Mouse (Mus musculus) mature B cell (primary cell): ENCODE results near the gene Rims1.

Source experiments
- in situ Hi-C: fragments of 300-500 bp; cut with MboI; formaldehyde crosslinking; loops from 2 replicates; pipeline ENCODE4 v1.14.3; 2019

Rims1 gene

DNA sequence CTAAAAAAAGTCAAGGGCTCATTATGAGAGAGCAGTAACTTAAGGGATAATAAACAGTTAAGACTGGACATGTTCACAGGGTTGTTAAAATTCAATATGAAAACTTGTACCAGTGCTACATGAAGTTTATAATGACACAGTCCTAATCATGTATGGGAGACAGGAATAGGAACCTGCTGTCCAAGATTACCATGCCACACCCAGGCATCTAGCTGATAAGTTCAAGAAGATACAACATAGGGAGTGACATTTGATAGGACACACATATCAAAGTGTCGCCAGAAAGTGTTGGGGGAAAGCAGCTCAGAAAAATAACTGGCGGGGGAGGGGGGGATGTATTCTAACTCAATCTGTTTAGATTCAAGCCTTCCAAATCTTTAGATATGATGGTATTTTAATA is 449.6 kb downstream of the Rims1 start:
- in situ Hi-C loops, result no loop called here

DNA sequence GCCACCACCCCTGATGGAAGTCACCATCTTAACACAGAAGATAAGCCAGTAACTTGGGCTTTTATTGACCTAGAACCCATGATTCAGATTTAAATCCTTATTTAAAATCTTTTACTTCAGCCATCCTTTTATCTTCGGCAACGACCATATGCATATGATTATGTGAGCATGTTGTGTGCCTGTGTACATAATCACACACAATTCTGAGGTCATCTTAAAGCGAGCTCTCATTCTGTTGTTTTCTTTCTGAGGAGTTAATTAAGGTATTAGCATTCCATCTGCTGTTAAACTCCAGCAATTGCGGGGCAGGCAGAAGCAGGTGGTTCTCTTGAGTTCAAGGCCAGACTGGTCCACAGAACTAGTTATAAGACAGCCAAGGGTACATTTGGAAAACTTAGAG is 452.1 kb downstream of the Rims1 start:
- in situ Hi-C loops, result no loop called here

DNA sequence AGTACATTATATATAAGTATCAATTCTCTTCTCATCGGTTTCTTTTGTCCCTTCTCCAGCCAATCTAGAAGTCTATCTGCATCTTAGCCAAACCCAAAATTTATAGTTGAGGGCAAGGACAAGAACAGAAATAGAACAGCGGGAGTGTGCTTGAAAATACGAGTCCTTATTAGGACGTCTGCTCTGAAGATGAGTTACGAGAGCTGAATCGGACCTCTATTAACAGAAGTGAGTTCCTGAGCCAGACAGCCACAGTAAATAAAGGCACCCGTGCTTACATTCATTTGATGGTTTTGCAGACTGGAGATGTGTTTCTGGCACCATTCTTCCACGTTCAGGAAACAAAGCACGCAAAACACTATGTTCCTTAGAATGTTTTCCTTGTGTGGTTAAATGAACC is 466.9 kb downstream of the Rims1 start:
- in situ Hi-C loops, result no loop called here

DNA sequence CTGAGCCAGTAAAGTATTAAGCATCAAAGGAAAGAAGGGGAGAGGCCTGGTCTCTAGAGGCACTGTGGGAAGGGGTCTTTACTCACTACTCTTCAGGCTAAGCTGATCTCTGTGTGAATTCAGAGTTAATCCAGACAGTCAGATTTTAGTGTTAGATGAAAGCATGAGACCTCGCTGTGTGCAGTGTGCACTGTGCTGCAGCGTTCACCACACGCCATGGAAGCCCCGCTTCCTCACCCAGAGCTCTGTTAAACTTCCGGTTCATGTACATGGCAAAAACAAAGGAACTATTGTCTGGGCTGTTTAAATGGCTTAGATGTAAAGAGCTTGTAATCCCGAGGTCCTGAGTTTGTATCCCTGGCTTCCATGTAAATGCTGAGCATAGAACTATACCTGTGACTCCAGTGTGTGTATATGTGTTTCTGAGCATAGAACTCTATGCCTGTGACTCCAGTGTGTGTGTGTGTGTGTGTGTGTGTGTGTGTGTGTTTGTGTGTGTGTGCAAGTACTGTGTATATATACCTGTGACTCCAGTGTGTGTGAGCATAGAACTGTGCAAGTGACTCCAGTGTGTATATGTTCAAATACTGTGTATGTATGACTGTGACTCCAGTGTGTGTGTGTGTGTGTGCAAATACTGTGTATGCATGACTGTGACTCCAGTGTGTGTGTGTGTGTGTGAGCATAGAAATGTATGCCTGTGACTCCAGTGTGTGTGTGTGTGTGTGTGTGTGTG is 484.7 kb downstream of the Rims1 start:
- in situ Hi-C loops, result no loop called here

DNA sequence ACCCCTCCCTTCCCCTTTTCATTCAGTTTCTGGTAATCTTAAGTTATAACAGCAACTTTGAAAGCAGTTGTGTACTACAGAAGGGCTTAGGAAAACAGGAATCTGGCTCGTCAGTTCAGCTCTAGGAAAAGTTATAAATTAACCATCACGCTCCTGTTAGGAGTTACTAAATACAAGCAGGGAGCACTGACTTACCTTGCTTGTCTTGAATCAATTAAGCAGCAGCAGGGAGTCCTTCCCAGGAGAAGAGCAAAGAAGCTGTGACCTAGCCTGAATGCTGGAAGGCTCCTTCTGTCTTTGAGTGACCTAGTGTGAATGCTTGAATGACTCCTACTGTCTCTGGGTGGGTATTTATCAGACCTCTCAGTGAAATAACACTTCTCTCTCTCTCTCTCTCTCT is 490.3 kb downstream of the Rims1 start:
- in situ Hi-C loops, result no loop called here

DNA sequence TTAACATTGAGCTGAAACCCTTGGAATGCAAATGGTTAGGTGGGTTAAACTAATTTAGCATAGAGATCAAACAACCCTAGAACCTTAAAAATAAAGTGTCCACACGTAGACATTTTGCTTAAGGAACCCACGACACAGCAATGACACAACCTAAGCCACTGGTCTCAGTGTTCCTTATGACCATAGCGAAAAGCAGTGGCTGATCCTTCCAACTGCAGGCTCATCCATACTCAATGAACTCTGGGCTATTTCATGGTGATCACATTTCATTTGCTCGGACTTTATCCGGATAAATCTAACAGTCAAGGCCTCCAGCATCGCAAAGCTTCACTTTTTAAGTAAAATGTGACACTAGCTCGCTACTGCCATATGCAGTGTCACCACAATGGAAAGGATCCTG is 494.3 kb downstream of the Rims1 start:
- in situ Hi-C loops, result no loop called here

DNA sequence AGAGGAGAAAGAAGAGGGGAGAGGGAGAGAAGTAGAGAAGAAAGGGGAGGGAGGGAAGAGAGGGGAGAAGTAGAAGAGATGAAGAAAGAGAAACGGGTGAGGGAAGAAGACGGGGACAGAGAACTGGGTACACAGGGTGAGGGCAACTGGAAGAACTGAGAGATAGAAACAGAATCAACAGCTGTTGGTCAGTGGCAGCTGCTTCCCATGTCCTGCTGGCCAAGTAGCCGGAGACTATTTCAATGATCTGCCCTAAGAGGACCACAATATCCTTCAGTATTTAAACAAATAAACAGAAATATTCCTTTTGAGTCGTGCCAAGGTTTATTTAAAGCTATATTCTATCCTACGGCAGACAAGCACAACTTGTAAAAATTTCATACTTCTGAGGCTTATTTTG is 499.3 kb downstream of the Rims1 start:
- in situ Hi-C loops, result no loop called here

DNA sequence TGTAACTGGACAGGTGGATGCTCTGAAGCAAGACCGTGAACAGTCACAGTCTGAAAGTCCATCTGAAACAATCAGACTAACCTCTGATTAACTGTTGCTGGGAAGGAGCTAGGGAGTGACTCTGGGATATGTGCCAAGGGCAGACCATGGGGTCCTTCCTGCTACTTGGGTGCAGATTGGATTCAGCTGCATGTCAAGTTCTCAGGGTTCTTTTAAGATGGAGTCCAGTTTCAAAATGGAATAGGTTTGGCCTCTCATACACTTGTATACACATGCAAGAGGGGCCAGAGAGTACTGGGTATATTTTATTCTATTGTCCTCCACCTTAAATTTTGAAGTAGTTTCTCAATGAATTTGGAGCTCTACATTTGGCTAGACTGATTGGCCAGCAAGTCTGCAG is 499.9 kb downstream of the Rims1 start:
- in situ Hi-C loops, result no loop called here

DNA sequence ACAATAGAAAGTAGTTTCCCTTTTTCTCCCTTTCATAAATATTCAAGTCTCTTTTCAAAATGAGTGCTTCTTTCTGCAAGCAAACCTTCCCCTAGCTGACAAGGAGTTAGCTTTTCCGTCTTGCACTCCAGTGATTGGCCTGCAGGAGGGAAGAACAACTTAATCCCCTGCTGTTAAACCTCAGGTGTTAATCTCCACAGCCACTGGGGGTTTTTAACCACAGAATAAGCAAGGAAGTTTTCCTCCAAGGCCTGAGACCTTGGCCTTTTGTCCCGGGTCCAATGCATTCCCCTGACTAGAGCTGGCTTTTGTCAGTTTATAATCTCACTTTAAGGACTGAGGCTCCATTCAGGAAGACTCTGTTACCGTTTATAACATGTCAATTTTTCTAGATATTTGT is 511.8 kb downstream of the Rims1 start:
- in situ Hi-C loops, result no loop called here

DNA sequence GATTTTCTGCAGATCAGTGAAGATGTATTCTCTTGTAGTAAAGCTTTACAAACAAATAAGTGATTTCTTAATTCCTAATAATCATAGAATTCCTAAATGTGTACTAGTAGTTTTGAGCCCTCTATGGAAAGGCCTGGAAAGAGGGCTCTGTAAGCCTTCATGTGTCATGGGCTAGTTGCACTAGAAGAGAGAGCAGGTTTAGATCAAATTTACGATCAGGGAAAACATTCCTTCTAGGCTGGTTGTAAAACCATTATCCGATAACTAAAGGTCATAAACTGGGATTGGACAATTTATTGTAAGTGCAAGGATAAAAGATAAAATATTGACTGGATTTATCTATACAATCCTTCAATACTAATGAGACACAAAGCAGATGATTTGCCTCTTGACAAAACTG is 512.5 kb downstream of the Rims1 start:
- in situ Hi-C loops, result no loop called here

DNA sequence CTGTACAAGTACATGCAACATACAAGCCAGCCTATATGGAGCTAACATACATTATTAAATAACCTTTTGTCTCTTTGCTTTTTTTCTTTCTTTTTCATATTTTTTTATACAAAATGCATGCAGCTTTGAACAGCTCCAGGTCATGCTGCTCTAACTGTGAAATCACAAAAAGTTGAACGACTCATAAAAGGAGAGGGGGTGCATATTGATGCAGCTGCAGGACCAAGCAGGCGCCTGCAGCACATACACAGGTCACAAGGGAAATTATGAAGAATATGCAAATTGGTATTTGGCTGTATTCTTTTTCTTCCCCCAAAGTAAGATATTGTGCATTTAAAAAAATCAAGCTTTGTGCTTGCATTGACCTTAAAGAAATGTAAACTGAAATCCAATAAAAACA is 519.0 kb downstream of the Rims1 start:
- in situ Hi-C loops, result no loop called here

DNA sequence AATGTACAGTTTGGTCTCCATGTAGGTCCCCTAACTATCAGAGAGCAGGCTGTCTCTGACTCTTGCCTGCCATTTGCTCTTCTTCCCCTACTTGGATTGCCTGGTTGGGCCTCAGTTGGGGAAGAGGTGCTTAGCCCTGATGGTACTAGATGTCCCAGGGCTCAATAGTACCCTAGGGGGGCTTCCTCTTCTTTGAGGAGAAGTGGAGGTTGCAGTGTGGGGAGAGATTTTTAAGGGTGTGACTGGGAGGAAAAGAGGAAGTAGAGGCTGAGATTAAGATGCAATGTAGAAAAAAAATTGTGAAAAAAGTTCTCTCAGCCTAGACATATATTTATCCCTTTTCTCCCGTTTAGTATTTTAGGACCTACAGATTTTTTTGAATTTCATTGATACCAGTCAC is 525.8 kb downstream of the Rims1 start:
- in situ Hi-C loops, result no loop called here

DNA sequence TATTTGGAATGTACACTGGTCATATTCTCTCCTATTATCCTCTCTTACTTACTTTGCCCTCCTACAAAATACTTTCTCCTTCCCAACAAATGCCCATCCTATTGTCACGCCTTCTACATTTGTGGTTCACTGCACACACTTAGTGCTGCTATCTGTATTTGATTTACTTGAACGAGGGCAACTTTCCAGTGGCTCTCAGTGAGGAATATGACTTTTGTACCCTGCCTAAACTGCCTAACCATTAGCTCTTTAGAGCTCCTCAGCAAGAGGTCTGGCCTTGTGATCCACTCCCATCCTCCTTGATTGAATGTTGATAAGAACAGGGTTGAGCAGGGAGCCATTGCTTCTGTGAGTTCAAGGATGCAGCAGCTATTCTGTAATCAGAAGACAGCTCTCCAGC is 531.7 kb downstream of the Rims1 start:
- in situ Hi-C loops, result loop anchor here (25.0 kb wide), 1 partner anchor 862 kb away; no protein-coding TSS in a partner anchor

DNA sequence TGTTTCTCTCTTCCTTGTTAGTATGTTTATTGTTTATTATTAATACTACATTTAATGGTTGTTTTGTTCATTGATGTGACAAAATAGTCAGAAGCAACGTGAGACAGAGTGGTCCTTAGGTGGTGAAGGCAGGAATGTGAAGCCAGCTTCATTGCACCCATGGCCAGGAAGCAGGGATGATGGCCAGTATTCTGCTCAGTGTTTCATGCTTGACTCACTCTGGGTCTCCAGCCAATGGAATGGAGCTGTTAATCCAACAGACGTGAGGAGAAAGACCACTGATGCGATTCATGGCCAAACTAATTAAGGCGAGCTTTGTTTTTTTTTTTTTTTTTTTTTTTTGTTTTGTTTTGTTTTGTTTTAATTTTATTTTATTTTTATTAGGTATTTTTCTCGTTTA is 535.7 kb downstream of the Rims1 start:
- in situ Hi-C loops, result loop anchor here (25.0 kb wide), 1 partner anchor 858 kb away; no protein-coding TSS in a partner anchor

DNA sequence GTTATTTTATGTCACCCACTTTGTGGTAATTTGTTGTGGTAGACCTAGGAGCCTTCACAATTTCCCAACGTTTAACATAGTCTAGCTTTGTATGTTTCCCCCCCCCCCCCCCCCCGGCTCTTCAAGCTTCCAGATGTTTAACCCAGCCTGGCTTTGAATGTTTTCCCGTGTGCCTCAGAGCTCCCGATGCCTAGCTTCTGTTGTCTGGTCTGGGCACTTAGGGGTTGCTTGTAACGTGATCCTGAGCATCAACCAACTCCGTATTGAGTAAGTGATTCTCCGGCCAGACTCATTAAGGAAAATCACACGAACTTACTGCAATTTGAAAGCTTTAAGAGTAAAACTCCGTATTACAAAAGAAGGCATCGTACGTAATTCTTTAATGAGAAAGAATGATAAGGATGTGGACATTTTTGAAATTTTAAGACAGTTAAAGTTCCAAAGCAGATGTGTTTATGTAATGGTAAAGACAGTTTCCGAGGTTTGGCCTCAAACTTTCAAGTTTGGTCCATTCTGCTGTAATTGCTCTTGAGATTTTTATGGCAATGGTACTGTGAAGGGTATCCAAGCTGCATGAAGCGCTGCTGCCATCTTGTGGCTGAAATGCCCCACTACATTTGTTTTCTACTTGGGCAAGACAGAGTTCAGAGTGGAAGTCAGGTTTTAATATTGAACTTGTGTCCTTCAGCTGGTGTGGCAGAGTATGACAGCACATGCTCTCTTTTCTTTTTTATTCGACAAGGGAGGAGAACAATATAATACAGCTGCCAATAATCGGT is 537.0 kb downstream of the Rims1 start:
- in situ Hi-C loops, result loop anchor here (25.0 kb wide), 1 partner anchor 856 kb away; no protein-coding TSS in a partner anchor

DNA sequence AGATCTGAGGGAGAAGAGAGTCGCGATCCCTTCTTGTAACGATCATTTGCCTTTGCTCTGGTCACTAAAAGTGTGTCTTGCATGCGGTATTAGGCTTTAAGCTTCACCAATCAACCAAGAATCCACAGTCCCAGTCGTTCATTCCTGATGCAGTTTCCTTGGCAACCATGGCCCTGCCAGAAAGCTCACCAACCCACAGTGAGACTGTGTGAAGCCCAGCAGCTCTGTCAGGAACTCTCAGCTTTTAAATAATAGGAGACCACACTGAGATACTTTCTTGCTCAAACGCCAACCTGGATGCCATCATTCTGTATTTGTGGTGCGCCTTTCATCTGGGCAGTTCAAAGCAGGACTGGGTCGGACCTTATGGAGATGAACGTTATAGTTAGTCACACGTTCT is 539.3 kb downstream of the Rims1 start:
- in situ Hi-C loops, result loop anchor here (25.0 kb wide), 1 partner anchor 854 kb away; no protein-coding TSS in a partner anchor

DNA sequence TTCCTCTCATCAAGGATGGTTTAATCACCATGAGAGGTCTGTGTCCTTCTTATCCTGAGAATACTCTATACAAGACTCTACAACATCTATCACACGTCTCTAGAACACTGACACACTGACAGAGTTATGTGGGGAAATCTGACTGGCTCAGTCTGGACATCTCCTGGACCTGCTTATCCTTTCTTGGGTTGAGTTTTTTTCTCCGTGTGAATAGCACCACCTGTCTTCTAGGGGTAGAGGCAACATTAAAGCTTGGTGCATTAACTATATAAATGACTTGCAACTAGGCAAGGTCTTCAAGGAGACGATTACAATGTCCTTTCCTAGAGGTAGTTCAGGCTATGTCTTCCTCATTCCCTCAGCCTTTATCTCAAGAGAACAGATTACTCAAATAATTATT is 540.3 kb downstream of the Rims1 start:
- in situ Hi-C loops, result loop anchor here (25.0 kb wide), 1 partner anchor 853 kb away; no protein-coding TSS in a partner anchor

DNA sequence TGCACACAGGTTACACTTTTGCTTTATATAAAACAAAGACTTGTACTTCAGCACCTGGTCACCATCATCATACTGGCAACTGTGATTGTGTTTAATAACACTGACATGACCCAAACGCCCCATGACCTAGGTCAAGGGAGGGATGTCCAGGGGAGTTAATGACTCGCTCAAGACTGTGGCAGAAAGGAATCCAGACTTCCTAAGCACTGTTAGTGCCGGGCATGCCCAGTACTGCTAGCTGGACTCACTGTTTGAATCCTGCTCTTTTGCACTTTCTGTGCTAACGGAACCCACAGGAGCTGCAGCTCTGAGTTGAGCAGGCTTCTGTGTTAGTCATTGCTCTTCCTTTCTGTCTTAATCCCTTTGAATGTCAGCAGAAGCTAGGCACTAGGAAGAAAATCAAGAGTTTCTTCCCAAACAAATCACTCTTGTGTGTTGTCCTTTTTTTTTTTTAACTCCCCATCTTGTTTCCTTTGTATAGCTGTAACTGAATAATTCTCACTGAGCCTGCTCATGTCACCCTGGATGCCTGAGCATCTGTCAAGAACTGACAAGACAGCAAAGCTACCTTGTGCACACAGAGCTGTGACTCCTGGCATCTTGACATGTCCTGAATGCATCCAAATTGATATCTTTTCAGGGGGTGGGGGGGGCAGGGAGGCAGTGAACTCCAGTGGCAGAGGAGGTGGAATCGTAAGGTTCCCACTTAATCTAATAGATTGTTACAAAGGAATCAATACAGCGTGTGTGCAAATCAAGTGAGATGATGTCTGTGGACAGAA is 543.4 kb downstream of the Rims1 start:
- in situ Hi-C loops, result loop anchor here (25.0 kb wide), 1 partner anchor 850 kb away; no protein-coding TSS in a partner anchor

DNA sequence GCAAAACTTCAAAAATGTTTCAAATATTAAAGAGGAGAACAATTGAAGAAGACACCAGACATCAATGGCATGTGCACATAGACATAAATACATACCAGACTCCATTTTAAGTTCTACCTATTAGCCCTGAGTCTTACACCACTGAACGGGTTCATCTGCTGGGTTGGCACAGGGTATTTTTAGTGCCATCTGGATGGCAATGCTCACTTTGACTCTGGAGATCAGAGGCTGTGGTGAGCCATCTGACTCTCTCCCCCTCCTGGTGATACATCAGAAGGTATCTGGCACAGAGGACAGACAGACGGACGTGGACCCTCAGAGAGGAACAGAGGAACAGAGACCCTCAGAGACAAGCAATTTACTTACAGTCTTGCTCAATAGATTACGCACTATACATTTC is 544.1 kb downstream of the Rims1 start:
- in situ Hi-C loops, result loop anchor here (25.0 kb wide), 1 partner anchor 849 kb away; no protein-coding TSS in a partner anchor

DNA sequence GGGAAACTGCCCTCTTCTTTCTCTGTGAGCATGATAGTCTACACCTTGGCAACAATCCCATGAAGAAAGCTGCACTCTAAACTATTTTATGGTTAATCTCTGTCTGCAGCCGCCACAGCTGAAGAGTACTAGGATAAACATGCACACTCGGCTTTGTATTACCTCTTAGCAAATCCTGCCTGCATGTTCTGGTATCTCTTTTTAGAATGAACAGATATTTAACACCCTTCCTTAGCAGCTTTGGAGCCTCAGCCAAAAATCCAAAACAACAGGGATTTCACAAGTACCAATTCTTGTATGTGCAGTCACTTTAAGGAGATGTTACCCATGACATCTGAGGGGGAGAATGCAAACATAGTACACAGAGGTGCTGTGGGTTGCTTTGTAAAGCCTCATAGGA is 545.5 kb downstream of the Rims1 start:
- in situ Hi-C loops, result loop anchor here (25.0 kb wide), 1 partner anchor 848 kb away; no protein-coding TSS in a partner anchor

DNA sequence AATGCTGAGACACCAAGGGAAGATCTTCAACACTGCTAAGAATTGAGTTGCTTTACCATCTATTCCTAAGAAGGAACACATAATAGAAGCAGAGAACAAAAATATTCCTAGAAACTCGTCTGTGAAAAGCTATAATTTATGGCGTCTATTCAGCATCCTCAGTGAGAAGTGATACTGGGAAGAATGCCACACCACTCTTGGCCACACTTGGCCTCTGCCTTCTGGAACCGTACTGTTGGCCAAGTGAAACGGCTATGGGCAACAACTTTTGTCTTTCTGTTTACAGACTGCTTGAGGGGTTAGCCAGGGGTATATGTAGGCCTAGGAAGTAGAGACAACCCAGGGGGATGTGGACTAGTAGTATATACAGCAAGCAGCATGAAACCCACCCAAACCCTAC is 547.4 kb downstream of the Rims1 start:
- in situ Hi-C loops, result loop anchor here (25.0 kb wide), 1 partner anchor 846 kb away; no protein-coding TSS in a partner anchor

DNA sequence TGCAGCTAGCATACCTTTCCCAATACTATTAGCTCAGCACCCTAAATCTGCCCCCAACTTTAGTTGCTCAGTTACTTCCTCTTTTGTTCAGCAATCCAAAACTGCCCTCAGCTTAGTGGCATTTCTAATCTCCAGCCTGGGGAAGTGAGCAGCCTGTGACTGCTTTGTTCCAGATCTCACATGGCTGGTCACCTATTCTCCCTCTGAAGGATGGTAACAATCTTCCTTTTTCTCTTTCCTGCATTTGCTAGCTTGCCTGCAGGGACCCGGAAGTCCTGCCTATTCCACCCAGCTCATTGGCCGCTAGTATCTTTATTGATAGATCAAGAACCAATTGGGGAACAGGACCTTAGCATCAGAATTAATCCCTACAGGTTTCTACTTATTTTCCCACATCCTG is 551.5 kb downstream of the Rims1 start:
- in situ Hi-C loops, result loop anchor here (25.0 kb wide), 1 partner anchor 842 kb away; no protein-coding TSS in a partner anchor
